Mouse (Mus musculus) layer of hippocampus, adult 2 months (tissue): Measurements from ENCODE around the gene Nrsn2. TPM values are rescaled to one million over a fixed set of nuclear protein-coding genes. Genes with fewer than 3 reads are reported as not detected.
"Not testable (repeated sequence)": the region's sequence is repeated elsewhere in the genome, so short reads cannot be mapped to it uniquely, and the experiment has no call there.

Experiments
- DNase-seq, 2 experiments: peaks; one replicate each; pipeline ENCODE4 v3.0.0; 2022; ENCODE audit warnings: low spot score in 2 of 2
- H3K27ac ChIP-seq: fragments of 200-600 bp; 2 replicates; pipeline ENCODE4 v1.8.1; 2022
- H3K4me3 ChIP-seq: fragments of 200-600 bp; 2 replicates; pipeline ENCODE4 v1.8.1; 2022; ENCODE audit warnings: mild to moderate bottlenecking
- CTCF ChIP-seq: fragments of 200-600 bp; conservative IDR thresholded peaks from 2 replicates; pipeline ENCODE4 v1.8.1; 2022; ENCODE audit warnings: antibody characterized with exemption, mild to moderate bottlenecking, moderate library complexity
- total RNA-seq, 2 experiments: library from RNA; stranded (reverse); gene quantifications; 2 replicates each; pipeline ENCODE4 v1.2.3; 2021

Gene Nrsn2
- total RNA-seq, 2 experiments from 2014 or later, result 66.3 to 83.0 TPM

- DNase-seq, result no peak
- Histone ChIP-seq H3K27ac (no peak overlapping the region), H3K4me3 (no peak overlapping the region)
- no peak for TF ChIP-seq CTCF
Measured at GRCm38 (mm10) chr2:152372104-152372503, 4.3 kb downstream of the Nrsn2 start.

GRCm38 (mm10) chr2:152368532-152369140 is 7.8 kb downstream of the Nrsn2 start:
- H3K4me3 ChIP-seq, result no peak overlapping the region; the same call in 1 of the 2 replicates
- no peak overlapping the region for H3K27ac ChIP-seq
- peak; percentile 89 for TF ChIP-seq CTCF
- DNase-seq, result peak in 1 of 2 experiments; percentile 69

DNA sequence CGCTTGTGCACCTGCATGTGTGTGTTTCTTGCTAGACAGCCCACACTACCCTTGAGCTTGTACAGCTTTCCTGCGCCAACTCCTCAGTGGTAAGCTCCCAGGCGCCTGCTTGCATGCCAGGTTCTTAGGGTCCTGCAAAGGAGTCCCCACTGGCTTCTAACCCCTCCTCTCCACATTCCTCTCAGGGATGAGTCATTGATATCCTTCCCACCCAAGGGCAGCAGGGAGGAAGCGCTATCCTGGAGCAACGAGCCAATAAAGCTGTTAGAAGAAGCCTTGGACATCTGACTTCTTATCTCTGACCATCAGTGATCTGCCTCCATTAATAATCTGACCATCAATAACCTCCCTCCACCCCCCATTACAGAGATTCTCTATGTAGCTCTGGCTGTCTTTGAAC is 8.5 kb downstream of the Nrsn2 start:
- no peak overlapping the region for H3K4me3 ChIP-seq
- no peak for TF ChIP-seq CTCF
- no peak for DNase-seq
- no peak overlapping the region for H3K27ac ChIP-seq

DNA sequence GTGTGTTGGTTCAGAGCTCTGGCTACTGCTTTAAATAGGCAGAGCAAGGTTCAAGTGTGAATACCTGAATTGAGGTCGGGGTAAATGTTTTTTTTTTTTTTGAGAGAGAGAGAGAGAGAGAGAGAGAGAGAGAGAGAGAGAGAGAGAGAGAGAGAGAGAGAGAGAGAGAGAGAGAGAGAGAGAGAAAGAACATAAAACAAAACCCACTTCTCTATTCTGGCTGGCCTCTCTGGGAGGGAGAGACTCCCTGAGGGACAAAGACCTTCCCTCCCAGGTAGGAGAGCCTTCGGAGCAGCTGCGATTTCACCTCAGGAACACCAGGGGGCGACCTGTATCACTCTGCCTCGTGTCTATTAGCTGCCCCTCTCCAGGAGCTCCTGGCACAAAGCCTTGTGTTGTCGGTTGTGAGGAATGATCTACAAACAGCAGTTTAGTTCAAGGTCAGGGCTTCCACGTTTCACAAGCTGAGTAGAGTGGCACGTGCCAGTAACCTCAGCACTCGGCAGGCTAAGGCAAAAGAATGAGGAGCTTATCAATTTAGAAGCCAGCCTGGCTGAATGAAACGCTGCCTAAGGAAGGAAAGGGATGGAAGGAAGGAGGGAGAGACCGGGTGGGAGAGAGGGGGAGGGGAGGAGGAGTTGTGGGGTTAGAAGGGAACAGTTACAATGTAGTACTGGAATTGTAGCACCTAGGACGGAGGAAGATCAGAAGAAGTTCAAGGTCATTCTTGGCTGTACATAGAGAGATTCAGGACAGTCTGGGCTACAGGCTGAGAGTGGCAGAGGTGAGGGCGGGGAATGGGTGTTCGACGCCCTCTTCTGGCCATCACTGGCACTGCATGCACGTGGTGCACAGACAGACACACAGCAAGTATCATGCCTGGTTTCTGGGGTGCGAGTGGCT is 12.9 kb downstream of the Nrsn2 start:
- DNase-seq, result peak; percentile 66 to 67
- peak; percentile 72 for TF ChIP-seq CTCF
- H3K4me3 ChIP-seq, result no peak overlapping the region; the same call in 1 of the 2 replicates
- no peak overlapping the region for H3K27ac ChIP-seq

DNA sequence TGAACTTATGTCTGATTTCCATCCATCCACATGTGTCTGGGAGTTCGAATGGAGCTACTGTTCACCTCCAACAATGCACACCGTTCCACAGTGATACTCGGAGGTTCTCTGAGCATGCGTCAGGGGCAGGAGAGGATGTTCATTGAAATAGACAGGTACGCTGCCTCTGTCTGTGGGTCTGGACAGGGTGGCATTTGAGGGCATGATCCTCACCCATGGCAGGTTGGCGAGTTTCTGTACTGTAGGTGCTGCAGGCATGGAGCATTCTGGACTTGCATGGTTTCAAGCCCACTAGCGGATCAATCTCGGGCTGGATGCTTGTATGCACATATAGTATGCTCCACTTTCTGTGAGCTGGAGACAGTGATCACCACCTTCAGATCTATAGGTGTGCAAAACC is 15.2 kb downstream of the Nrsn2 start:
- no peak for DNase-seq
- no peak for TF ChIP-seq CTCF
- H3K27ac ChIP-seq, result no peak overlapping the region
- no peak overlapping the region for H3K4me3 ChIP-seq

DNA sequence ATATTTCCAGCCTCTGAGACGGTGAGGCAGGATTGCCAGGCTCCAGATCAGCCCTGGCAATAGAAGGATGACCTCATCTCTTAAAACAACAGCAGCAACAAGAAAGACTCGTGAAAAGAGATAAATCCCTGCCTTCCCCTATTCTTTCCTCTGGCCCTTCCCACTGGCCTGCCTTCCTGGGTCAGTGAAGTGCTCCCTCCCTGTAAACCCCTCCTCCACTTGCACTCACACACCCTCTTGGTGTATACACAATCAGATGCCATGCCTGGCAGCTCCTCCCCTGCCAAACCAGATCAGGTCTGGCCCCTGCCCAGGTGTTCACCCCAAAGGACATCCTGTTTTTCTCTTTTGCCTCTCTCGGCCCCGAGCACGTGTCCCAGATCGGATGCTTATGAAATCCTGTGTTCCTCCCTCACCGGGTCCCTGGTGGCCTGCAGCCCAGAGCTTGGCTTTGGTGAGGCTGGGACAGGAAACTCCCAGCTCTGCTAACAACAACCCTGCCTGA is 16.1 kb downstream of the Nrsn2 start:
- Histone ChIP-seq H3K4me3 (no peak overlapping the region), H3K27ac (0 out of 2 replicates have a peak overlapping the region, but pooled peaks have one; percentile 43)
- no peak for DNase-seq
- no peak for TF ChIP-seq CTCF

DNA sequence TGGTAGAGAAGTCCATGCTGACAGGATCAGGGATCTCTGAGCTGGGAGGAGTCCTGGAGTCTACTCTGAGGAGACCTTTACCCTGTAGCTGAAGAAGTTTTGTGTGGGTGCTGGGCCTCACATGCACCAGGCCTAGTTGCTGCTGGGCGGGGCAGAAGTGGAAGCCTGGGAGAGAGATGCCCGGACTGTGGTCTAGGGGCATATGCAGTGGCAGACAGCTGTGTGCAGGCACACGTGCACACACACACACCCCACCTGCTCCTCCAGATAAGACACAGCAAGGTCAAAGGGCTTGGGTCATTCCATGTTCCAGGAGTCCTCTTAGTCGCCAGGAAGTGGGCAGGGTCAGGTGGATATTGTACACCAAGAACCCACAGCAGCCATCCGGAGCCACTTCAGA is 16.8 kb downstream of the Nrsn2 start:
- no peak for TF ChIP-seq CTCF
- Histone ChIP-seq H3K27ac (no peak overlapping the region), H3K4me3 (no peak overlapping the region)
- DNase-seq, result no peak

- TF ChIP-seq CTCF, result peak; percentile 40
Measured at GRCm38 (mm10) chr2:152358977-152359376, 17.5 kb downstream of the Nrsn2 start.

DNA sequence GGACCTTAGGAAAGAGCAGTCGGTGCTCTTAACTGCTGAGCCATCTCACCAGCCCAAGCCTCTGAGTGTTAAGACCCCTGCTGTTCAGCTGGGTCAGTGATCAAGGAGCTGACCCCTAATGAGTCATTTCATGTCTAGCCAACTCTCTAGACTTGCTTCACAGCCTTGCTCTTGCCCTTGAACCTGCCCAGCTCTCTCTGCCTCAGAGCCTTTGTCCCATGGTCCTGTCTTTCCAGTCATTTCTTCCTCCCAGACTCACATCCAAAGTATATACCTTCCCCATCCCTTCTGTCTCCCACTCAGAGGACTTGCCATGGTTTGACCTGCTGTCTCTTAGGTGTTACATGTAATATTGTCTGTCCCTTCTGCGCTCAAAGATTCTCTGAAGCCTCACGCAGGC is 19.2 kb downstream of the Nrsn2 start:
- Histone ChIP-seq H3K27ac (no peak overlapping the region), H3K4me3 (no peak overlapping the region)
- no peak for DNase-seq
- TF ChIP-seq CTCF, result no peak

More at GRCm38 (mm10) chr2:152358977-152359376, 17.5 kb downstream of the Nrsn2 start:
- not testable (repeated sequence) for H3K27ac ChIP-seq, DNase-seq, H3K4me3 ChIP-seq

DNA sequence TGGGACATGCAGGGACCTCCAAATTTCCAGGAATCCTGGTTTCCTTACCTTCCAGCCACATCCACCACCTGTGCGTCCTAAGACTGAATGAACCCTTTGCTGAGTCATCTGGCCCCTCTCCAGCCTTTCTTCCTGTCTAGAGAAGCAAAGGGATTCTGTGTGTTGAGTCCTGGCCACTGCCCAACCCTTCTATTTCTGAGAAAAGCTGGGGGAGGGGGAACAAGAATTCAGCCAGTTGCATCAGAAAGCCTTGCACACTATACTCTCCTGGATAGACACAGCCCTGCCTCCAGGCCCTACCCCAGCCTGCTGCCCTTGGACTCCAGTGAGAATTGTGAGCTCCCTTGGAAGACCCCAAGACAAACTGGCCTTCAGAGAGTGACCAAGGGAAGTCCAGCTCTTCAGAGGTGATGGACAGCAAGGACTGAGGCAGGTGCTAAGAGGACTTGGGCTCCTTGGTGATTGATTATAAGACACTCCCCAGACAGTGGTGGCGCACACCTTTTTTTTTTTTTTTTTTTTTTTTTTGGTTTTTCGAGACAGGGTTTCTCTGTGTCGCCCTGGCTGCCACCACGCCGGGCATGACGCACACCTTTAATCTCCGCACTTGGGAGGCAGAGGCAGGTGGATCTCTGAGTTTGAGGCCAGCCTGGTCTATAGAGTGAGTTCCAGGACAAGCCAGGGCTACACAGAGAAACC is 26.4 kb downstream of the Nrsn2 start:
- H3K27ac ChIP-seq, result no peak overlapping the region
- H3K4me3 ChIP-seq, result no peak overlapping the region
- no peak for TF ChIP-seq CTCF
- DNase-seq, result no peak

DNA sequence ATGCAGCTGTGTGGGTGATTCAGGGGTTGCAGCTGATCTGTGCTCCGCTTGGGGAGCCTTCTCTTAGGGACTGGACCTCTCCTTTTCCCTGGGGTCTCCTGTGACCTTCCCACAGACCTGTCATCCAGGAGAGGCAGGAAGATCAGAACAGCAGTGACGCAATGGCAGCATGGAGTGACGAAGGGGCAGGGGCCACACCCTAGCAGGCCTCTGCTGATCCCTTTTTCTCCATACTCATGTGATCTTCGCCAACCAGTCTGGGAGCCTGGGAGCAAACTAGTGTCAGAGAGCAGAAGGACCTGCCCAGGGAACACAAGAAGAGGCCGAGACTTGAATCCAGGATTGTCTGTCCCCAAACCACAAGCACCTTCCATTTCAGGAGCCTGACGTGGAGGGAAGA is 27.2 kb downstream of the Nrsn2 start:
- Histone ChIP-seq H3K4me3 (no peak overlapping the region), H3K27ac (no peak overlapping the region)
- no peak for DNase-seq
- TF ChIP-seq CTCF, result no peak

DNA sequence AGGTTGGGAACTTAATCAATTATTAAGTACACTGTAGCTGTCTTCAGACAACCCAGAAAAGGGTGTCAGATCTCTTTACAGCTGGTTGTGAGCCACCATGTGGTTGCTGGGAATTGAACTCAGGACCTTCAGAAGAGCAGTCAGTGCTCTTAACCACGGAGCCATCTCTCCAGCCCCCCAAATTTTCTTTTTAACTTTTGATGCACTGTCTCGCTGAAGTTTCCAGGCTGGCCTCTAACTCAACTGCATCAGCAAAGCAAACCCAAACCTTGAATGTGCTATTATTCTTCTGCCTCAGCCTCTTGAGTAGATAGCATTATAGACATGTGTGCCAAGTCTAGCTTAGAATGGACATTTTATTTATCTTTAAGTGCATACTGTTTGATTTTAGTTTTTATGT is 28.7 kb downstream of the Nrsn2 start:
- no peak for DNase-seq
- no peak for TF ChIP-seq CTCF
- Histone ChIP-seq H3K4me3 (no peak overlapping the region), H3K27ac (no peak overlapping the region)
